Mouse (Mus musculus) urinary bladder, postnatal 25 days (tissue): ENCODE results near the gene Ccz1.
A peak's percentile ranks its signal among the peaks of the same experiment; 100 is the strongest.
"Not testable (repeated sequence)": the region's sequence is repeated elsewhere in the genome, so short reads cannot be mapped to it uniquely, and the experiment has no call there.

Experiments
- DNase-seq: peaks from one replicate; pipeline ENCODE4 v3.0.0; 2022; ENCODE audit warnings: low spot score

Ccz1 gene

DNA sequence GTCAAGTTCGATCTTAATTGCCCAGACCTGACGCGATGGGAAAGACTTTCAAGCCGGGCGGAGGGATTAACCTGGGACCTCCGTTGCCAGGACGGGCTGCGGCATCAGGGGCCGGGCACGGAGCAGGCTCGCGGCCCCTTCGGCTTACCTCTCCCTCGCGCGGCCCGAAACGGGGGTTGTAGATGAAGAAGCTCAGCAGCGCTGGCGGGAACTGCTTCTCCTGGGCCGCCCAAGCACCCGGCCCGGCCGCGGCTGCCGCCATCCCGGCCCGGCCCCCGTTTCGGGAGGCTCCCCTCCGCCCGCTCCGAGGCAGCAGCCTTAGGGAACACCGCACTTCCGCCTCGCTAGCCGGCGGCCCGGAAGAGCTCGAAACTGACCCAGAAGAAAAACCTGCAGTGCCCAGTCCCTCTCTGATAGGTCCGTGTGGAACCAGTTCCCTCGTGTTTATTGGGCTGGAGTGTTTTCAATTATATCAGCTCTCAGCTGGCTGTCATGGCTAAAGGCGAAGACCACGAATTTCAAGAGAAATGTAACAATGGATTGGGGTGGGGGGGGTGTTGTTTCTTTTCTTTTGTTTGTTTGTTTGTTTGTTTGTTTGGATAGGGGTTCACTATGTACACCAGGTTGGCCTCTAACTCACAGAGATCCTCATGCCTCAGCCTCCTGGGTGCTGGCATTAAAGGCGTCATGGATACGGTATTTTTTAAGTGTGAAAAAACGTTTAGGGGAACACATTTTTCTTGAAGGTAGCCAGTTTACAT, at the start of gene Ccz1:
Gene Ccz1 (minus strand): TSS at position 327 of the 761 bp plus-strand sequence.
- DNase-seq = peak; percentile 69

DNA sequence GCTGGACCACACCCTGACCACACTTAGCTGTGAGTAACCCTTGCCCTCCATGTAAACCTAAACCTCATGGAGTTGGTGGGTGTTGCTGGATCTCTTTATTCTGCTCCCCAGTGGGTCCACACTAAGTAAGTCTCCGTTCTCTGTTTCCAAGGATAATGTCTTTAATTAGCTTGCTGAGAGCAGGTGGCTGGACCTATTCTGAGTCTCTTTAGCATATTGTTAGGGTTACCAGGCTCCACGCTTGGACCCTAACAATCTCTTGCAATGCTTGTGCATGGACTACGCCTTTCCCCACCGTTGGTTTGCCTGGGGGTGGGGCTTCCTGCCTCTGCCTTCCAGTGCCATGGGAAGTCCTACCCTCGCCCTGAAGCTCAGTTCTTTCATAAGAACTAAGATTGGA, 49.4 kb upstream of the Ccz1 start:
- no peak for DNase-seq

DNA sequence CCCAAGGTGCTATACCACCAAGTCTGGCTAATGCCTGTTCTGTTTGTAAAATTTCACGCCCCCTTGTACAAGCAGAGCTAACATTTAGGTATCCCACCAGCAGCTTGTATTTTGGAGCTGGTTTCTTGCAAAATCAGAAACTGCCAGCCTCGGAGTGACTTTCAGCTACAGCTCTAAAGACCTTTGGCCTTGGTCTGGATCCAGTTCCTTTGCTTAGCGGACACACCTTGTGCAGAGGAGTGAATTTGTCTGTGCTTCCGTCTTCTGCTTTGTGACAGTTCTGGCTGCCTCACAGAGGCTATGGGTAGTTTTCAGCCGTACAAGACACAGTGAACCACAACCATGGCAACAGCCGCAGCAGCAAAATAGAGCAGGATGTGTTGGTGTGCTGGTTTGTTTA, 39.7 kb upstream of the Ccz1 start:
- DNase-seq = no peak

DNA sequence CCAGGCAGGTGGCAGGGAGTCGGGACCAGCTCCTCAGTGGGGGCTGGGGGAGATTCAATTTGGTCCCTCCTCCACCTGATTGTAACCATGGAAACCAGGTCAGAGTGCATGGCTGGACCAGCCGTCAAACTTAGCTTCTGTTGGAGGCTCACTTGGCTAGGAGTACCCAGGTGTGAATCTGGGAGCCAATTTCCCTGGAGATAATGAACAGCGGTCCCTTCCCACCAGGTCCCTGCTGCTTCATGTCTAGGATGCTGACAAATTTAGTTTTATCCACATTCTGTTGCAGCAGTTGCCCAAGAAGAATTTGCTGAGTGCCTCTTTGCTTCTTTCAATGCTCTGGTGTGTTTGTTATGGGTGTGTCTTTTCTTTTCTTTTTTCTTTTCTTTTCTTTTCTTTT, 38.8 kb upstream of the Ccz1 start:
- DNase-seq = no peak

DNA sequence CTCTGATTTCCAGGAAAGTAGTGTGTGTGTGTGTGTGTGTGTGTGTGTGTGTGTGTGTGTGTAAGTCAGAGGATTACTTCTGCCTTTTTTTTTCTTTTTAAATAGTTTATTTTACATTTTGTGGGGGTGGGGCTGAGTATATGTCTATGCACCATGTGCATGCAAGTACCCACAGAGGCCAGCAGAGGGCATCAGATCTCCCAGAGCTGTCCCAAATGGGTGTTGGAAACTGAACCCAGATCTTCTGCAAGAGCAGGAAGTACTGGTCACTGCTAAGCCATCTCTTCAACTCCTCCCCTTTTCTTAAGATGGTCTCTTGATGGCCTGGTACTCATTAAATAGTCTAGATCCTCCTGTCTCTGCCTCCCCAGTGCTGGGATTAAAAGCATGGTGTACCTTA, 36.6 kb upstream of the Ccz1 start:
- no peak for DNase-seq

DNA sequence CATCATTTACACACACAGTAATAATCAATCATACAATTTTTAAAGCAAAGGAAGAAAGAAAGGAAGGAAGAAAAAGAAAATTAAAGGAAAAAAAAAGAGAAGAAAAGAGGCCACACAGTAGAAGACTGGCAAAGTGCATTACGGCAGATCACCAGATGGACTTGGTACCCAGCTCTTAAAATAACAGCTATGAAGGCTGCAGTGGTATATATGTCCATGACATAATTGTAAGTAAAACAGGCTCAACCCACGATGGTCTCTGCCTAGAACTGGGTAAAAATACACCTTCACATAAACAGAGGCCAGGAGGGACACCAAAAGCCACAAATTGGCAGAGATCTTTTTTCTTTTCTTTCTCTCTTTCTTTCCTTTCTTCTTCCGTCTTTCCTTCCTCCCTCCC, 35.2 kb upstream of the Ccz1 start:
- DNase-seq = no peak

DNA sequence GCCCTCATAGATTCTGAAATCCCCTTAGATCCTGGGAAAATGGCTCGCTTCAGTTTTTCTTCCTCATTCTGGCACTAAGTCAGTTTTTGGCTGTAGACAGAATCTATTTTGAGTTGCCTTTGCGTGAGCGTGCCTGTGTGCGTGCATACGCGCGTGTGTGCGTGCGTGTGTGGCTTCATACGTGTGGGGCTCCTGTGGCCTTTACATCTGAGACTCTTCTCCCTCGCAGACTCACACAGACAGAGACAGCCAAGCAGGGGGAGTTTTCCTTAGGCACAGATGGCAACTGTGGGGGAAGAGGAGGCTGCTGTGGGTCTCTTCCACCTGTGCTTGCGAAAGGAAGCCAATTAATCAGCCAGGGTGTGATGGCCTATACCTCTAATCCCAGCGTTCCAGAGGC, 32.6 kb upstream of the Ccz1 start:
- no peak for DNase-seq

DNA sequence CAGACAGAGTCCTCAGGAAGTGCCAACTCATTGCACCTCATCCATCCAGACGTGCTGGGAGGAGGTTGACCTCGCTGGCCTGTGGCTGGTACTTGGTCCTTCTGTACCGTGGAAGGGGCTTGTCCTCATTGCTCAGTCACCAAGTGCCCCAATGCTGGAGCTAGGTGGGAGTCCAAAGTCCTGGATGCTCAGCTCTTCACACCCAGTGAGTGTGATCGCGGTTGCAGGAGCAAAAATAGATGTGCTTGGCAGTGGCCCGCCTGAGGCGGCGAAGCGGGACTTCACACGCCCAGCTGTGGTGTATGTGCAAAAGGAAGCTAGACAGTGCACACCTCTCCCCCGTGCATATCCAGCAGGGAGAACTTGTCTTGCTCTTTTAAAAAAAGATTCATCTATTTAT, 28.5 kb upstream of the Ccz1 start:
- no peak for DNase-seq

DNA sequence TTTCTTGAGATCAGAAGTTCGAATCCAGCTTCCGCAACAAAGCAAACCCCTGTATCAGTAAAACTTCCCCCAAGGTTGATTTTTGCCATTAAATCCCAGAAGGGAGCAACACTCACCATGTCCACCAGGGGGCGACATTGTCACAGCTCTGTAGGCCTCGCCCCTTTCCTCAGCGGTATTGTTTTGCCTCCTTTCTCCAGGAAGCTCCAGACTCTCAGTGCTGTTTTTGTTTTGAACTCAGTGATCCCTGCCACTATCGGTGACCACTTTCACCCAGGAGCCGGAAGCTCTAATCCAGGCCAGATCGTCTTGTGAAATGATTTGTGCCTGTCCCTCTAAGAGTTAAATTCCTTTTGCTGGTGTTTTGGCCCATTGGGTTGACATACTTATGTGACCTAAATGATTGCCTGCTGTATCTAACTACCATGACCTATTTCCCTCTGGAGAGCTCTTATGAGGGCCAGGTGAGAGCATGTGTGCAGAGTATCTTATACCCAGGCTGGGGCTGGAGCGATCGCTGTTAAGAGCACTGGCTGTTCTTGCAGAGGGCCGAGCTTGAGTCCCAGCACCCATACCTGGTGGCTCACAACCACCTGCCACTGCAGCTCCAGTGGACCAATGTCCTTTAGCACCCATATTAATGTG, 26.2 kb upstream of the Ccz1 start:
- DNase-seq = peak; percentile 79

DNA sequence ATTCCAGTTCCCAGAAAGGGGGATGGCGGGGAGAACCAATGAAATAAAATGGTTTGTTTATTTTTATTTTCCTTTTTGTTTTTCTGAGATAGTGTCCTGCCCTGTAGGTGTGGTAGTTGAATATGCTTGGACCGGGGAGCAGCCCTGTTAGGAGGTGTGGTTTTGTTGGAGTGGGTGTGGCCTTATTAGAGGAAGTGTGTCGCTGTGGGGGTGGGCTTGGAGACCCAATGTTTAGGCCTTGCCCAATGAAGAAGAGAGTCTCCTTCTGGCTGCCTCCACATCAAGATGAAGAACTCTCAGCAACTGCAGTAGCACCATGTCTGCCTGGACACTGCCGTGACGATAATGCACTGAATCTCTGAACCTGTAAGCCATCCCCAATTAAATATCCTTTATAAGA, 25.2 kb upstream of the Ccz1 start:
- no peak for DNase-seq

DNA sequence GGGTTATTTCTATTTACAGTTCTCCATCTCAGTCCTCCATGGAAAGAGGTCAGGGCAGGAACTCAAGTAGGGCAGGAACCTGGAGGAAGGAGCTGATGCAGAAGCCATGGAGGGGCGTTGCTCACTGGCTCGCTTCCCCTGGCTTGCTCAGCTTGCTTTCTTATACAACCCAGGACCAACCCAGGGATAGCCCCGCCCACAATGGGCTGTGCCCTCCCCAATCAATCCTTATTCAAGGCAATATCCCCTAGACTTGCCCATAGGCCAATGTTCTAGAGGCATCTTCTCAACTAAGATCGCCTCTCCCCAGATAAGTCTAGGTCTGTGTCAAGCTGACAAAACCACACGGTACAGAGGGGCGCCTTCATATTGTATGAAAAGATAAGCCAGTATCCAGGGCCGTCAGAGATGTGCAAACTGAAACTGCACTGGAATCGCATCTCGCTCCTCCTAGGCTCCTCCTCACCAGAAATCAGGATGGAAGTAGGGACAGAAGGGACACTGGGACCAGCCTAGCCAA, 24.5 kb upstream of the Ccz1 start:
- no peak for DNase-seq

DNA sequence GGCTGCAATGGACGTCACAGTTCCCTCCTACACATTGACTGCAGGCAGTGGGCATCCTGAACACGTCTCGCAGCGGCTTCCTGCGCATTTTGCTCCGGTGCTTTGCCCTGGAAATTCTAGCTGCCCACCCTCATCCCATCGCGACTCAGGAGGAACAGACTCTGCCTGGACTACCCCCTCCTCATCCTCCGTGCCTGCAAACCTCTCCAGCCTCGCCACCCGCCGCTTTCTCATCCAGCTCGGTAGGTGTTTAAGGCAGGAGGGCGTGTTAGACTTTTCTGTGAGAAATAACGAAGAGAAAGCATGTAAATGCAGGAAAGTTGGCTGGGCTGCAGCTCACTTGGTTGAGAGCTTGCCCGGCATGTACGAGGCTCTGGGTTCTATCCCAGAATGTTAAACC, 22.3 kb upstream of the Ccz1 start:
- DNase-seq = no peak

DNA sequence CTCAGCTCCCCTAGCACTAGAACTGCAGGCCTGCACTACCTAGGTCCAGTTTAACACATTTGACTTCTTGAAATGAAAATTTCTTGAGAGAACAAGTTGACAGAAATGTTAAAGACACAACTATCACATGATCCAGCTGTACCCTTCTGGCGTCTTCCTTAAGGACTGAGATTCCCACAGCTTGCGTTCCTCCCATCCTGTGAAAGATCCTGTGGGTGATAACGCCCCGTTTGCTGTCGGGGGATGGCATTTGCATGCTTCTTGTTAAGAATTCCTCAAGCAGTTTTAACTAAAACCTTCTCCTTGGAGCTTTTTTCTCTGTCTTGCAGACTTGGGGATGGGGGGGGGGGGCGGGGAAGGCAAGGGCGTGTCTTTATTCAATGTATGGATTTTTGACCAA, 19.9 kb upstream of the Ccz1 start:
- DNase-seq = no peak

DNA sequence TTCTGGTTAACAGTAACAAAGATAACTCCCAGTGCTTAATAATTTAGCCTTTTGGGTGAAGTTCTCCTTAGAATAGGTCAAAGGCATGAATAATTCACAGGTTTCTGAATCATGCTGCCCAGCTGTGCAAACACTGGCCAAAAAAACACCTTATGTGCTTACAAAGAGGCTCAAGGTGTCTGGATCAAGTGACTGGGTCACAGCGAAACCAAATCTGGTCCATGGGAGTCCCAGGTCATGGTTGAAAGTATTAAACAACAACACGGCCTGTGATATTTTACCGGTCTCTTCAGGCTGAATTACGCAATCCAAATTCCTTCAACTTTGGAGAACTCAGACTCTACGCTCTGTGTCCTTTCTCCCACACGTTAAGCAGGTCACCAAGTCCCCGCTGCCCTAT, 17.8 kb upstream of the Ccz1 start:
- DNase-seq = no peak

DNA sequence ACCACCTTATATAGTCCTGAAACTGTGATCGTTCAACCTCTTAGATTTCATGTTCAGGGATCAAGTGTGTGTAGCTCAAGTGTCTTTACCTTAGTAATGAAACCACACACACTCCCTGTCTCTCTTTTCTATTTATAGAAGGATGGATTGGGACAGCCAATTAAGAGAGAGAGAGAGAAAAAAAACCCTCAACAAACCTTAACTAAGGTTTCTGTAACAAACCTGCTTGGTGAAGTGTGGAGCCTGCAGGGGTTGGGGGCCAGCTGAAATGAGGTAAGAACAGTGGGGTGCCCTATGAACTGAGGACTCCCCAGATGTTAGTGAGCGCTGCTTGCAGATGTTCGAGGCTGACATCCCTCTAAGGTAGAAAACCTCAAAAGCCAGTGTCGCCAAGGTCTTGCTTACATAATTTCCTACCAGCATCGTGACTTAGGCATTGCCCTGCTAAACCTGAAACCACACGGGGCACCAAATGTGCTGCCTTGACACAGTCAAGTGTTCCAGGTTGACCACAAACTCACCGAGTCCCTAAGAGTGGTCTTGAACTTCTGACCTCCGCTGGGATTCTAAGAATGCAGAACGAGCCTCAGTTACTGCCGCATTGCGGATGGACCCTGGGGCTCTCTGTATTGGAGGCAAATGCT, 12.1 kb upstream of the Ccz1 start, which contains the start of gene Ocm:
Gene Ocm (minus strand): TSS at position 51 of the 644 bp plus-strand sequence.
- no peak for DNase-seq

DNA sequence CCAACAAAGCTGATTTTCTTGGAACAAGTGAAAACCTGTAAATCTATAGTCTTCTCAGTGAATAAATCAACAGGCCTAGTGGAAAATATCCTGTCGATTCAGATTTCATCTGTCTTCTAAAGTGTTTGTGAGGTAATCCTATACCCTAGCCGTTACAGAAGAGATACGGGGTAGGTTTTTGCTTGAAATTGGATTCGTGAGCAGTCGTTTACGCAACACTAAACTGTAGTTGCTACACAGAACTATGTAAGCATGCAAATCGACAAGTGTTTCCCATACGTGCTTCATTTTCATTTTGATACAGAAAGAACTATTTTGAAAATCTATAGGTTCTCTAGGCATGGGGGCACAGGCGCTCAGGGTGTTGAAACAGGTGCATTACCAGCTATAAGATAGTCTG, 1.2 kb upstream of the Ccz1 start:
- no peak for DNase-seq

DNA sequence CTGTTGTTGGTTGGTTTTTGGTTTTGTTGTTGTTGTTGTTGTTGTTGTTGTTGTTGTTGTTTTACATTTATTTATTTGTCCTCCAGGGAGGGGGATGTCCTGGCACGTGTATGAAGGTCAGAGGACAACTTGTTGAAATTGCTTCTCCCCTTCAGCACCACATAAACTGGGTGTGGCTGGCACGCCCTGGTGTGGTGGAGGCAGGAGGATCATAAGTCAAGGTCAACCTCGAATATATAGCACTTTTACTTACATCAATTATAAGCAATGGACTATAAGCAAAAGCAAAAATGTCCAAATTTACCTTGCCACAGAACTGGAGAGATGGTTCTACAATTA, 604 bp upstream of the Ccz1 start:
- no peak for DNase-seq

DNA sequence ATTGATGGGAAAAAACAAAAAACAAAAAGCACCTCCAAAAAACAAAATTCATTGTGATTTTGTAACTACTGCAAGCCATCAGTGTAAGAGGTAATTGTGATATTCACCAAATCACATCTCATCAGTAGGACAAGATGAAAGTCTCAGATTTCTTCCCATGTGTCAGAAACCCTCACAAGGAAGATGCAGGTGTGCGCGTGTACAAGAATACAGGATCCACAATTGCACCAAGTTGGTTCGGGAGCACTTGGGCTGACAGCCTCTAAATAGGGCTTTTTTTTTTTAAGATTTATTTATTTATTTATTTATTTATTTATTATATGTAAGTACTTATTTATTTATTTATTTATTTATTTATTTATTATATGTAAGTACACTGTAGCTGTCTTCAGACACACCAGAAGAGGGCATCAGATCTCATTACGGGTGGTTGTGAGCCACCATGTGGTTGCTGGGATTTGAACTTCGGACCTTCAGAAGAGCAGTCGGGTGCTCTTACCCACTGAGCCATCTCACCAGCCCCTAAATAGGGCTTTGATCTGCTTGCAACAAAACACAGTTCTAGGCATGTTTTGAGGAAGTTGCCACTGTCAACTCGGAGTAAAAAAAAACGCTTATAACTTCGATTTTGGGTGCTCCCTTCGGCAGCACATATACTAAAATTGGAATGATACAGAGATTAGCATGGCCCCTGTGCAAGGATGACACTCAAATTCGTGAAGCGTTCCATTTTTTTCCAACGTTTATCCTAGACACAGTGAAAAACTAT, 1.1 kb downstream of the Ccz1 start:
- not testable (repeated sequence) for DNase-seq

DNA sequence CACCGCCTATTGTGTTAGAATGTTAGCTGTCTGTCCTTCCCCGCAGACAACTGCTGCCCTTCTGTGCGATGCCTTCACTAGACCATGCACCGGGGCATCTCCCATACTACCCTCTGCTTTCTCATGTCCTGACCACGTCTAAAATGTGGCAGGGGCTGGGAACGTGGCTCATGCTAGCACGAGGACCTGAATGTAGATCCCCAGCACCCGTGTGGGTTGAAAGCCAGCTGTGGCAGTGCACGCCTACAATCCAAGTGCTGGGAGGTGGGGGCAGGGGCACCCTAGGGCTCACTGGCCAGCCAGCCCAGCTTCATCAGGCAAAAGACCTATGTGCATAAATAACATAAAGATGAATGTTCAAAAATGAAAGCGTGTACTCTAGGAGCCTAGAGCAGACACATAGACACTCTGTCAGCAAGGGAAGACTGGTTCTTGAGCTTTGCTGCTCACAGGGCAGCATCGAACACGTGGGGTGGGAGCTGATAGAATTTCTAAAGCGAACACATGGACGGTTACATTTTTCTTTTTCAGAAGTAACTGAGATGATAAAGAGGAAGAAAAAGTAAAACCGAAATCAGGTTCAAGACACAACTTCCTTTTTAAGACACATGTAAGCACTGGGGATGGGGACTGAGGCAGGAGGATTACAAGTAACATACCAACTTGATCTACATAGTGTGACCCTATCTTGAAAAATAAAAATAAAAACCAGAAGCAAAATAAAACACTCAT, 12.1 kb downstream of the Ccz1 start:
- DNase-seq = no peak

DNA sequence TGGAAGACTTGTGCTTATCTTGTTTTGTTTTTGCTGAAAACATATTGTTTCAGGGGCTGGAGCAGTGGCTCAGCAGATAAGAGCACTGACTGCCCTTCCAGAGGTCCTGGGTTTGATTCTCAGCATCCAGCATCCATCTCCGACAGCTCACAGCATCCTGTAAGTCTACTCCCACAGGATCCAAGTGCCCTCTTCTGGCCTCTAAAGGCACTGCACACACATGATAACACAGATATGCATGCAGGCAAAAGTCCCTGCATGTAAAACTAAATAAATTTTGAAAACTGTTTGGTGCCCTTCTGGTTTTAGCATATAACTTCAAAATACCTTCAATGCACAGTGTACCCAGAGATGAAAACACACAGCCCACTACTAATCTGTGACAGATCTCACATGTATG, 15.3 kb downstream of the Ccz1 start:
- DNase-seq = no peak

DNA sequence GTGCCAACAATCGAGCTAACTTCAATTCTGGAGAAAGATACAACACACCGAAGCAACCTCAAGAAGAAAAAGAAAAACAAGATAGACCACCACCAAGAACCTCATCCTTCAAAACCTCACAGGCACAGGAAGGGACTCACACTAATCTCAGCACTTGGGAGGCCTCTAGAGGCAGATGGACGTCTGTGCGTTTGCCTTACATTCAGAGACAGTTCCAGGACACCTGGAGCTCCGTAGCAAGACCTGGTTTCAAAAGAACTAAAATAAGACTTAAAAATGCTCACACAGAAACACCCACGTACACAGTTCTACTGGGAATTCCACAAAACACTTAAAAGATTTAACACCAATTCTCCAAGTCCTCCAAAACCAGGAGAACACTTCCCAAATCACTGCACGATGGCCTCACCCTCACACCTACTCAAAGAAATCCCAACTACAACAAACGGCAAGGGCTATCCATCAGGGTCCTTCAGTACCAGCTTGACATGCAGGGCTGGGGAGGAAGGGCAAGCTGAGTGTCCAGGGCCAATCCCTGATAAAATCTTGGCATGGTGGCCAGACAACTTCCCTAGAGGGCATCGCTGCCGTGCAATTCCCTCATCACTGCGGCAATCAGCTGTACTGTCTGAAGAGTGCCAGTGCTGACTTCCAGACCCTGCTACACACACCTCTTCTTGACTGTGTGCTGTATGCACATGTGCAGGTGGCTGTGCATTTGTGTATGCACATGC, 19.9 kb downstream of the Ccz1 start:
- no peak for DNase-seq
